Mouse (Mus musculus): ENCODE measurements around the gene Npw.
A peak's percentile ranks its signal among the peaks of the same experiment; 100 is the strongest.
"Not testable (repeated sequence)": the region's sequence is repeated elsewhere in the genome, so short reads cannot be mapped to it uniquely, and the experiment has no call there.

The Npw gene

GRCm38 (mm10) chr17:24671346-24671745 lies 13.1 kb upstream of the Npw start:
- DNase-seq (ENCODE audit: low spot score in 2 of 2) = no peak

GRCm38 (mm10) chr17:24670246-24670844 lies 12.1 kb upstream of the Npw start:
- no peak for DNase-seq (ENCODE audit: low spot score in 2 of 2)

GRCm38 (mm10) chr17:24669545-24670245 lies 11.4 kb upstream of the Npw start, which contains the start of gene Zfp598:
Gene Zfp598, plus strand, starts transcription at chr17:24669687.
- peak; percentile 88 to 94 for DNase-seq (ENCODE audit: low spot score in 2 of 2)

GRCm38 (mm10) chr17:24669214-24669544 lies 10.9 kb upstream of the Npw start:
- not testable (repeated sequence) for DNase-seq (ENCODE audit: low spot score in 2 of 2)

GRCm38 (mm10) chr17:24667416-24667815 lies 9.2 kb upstream of the Npw start:
- no peak for DNase-seq (ENCODE audit: low spot score in 2 of 2)

GRCm38 (mm10) chr17:24667011-24667410 lies 8.8 kb upstream of the Npw start:
- DNase-seq (ENCODE audit: low spot score in 2 of 2) = not testable (repeated sequence)

- no peak for DNase-seq (ENCODE audit: low spot score in 2 of 2)
Measured at GRCm38 (mm10) chr17:24654969-24655368, 3.3 kb downstream of the Npw start.

GRCm38 (mm10) chr17:24653967-24654710 lies 4.1 kb downstream of the Npw start:
- DNase-seq (ENCODE audit: low spot score in 2 of 2) = peak in 1 of 2 experiments; percentile 56

- no peak for DNase-seq (ENCODE audit: low spot score in 2 of 2)
Measured at GRCm38 (mm10) chr17:24651835-24652234, 6.4 kb downstream of the Npw start.

GRCm38 (mm10) chr17:24650766-24651165 lies 7.5 kb downstream of the Npw start:
- no peak for DNase-seq (ENCODE audit: low spot score in 2 of 2)

GRCm38 (mm10) chr17:24650070-24650616 lies 8.1 kb downstream of the Npw start, which contains the start of gene Slc9a3r2:
Gene Slc9a3r2, minus strand, starts transcription at chr17:24650327.
- DNase-seq (ENCODE audit: low spot score in 2 of 2) = no peak

- no peak for DNase-seq (ENCODE audit: low spot score in 2 of 2)
Measured at GRCm38 (mm10) chr17:24649581-24650069, 8.6 kb downstream of the Npw start.

GRCm38 (mm10) chr17:24648731-24649377 lies 9.4 kb downstream of the Npw start:
- DNase-seq (ENCODE audit: low spot score in 2 of 2) = no peak

- no peak for DNase-seq (ENCODE audit: low spot score in 2 of 2)
Measured at GRCm38 (mm10) chr17:24647493-24647892, 10.8 kb downstream of the Npw start.

- no peak for DNase-seq (ENCODE audit: low spot score in 2 of 2)
Measured at GRCm38 (mm10) chr17:24646381-24646780, 11.9 kb downstream of the Npw start.

GRCm38 (mm10) chr17:24645916-24646315 lies 12.3 kb downstream of the Npw start:
- DNase-seq (ENCODE audit: low spot score in 2 of 2) = no peak

GRCm38 (mm10) chr17:24644875-24645721 lies 13.2 kb downstream of the Npw start:
- DNase-seq (ENCODE audit: low spot score in 2 of 2) = no peak

- DNase-seq (ENCODE audit: low spot score in 2 of 2) = no peak
Measured at GRCm38 (mm10) chr17:24644030-24644715, 14.1 kb downstream of the Npw start.

- no peak for DNase-seq (ENCODE audit: low spot score in 2 of 2)
Measured at GRCm38 (mm10) chr17:24642791-24643343, 15.4 kb downstream of the Npw start.

GRCm38 (mm10) chr17:24641944-24642343 lies 16.3 kb downstream of the Npw start:
- no peak for DNase-seq (ENCODE audit: low spot score in 2 of 2)

All from frontal cortex, postnatal 10 days (tissue).